Mouse (Mus musculus) lung, embryonic 14.5 days (tissue): Measurements from ENCODE around the gene Dync1i2. TPM values are rescaled to one million over a fixed set of nuclear protein-coding genes. Genes with fewer than 3 reads are reported as not detected.

ENCODE experiments used
- ATAC-seq: fragments of 200-750 bp; cut with Nextera tagmentation; 2 replicates; pipeline ENCODE4 v1.8.0; 2017; ENCODE audit warnings: mild to moderate bottlenecking, moderate TSS enrichment, moderate library complexity; ENCODE audit not compliant: insufficient read depth
- DNase-seq: peaks from one replicate; pipeline ENCODE4 v3.0.0-alpha.2; 2015
- H3K27ac ChIP-seq: fragments of 300-500 bp; sonication (generic); 2 replicates; pipeline ENCODE4 v1.5.1; 2014; ENCODE audit warnings: low read depth, mild to moderate bottlenecking, moderate library complexity
- H3K27me3 ChIP-seq: fragments of 300-500 bp; sonication (generic); 2 replicates; pipeline ENCODE4 v1.6.1; 2014; ENCODE audit warnings: low read length, control low read depth; ENCODE audit not compliant: insufficient read depth
- H3K36me3 ChIP-seq: fragments of 300-500 bp; sonication (generic); 2 replicates; pipeline ENCODE4 v1.6.1; 2014; ENCODE audit warnings: control low read depth; ENCODE audit not compliant: insufficient read depth
- H3K4me1 ChIP-seq: fragments of 300-500 bp; sonication (generic); 2 replicates; pipeline ENCODE4 v1.6.1; 2014; ENCODE audit warnings: antibody characterized with exemption, control low read depth; ENCODE audit not compliant: insufficient read depth
- H3K4me2 ChIP-seq: fragments of 300-500 bp; sonication (generic); 2 replicates; pipeline ENCODE4 v1.6.1; 2014; ENCODE audit warnings: mild to moderate bottlenecking
- H3K4me3 ChIP-seq: fragments of 300-500 bp; sonication (generic); 2 replicates; pipeline ENCODE4 v1.5.1; 2014; ENCODE audit warnings: low read depth, low read length
- H3K9ac ChIP-seq: fragments of 300-500 bp; sonication (generic); 2 replicates; pipeline ENCODE4 v1.6.1; 2014
- H3K9me3 ChIP-seq: fragments of 300-500 bp; sonication (generic); 2 replicates; pipeline ENCODE4 v1.6.1; 2016; ENCODE audit warnings: low read depth, low read length, control low read depth
- CTCF ChIP-seq: IDR thresholded peaks from 2 replicates; pipeline ENCODE4 v1.5.1; 2016; ENCODE audit warnings: antibody characterized with exemption, low read depth
- WGBS: fragments of 180-500 bp; shearing (Covaris S2); extraction: QIAGEN DNeasy Blood & Tissue Kit; methylation state at CpG from one replicate; pipeline ENCODE4 v1.1.7; 2014; 5-methylcytosine and 5-hydroxymethylcytosine counted together
- polyA plus RNA-seq: library from polyadenylated mRNA; unstranded; fragments of >200 nt; fragmentation: Nextera tagmentation; extraction: Ambion mirVana; gene quantifications from 2 replicates; pipeline ENCODE4 v1.2.1, GENCODE M21; 2014

Dync1i2 gene
- polyA plus RNA-seq, 1 experiment from 2014 or later = 110 TPM

DNA sequence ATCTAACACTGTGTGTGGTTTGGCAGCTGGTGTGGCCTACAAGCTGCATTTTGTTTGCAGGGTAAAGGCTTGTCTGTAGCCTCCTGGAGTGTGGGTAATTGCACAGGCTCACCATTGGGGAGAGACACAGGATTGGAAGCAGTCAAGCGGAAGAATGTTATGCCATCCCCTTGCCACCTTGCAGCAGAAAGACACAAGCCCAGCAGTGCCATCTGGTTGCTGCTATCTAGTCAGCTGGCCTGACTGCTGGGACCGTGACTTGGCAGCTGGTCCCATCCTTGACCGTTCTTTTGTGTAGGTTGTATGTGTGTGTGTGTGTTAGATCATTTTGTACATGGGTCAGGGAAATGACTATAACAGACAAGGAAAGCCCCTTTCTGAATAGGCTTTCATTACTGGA, 33.9 kb downstream of the Dync1i2 start:
- Histone ChIP-seq H3K9ac (no peak overlapping the region), H3K9me3 (no peaks in the 10 kb centered on the region), H3K27ac (no peak overlapping the region), H3K27me3 (no peaks in the 10 kb centered on the region), H3K4me3 (no peak overlapping the region), H3K36me3 (peaks cover 54% of the 10 kb centered on the region), H3K4me1 (no peaks in the 10 kb centered on the region), H3K4me2 (no peak overlapping the region)
- no peak for DNase-seq
- ATAC-seq = no peak
- no peak for TF ChIP-seq CTCF
- WGBS = 85% methylated on average over 3 of the region's 3 CpGs

DNA sequence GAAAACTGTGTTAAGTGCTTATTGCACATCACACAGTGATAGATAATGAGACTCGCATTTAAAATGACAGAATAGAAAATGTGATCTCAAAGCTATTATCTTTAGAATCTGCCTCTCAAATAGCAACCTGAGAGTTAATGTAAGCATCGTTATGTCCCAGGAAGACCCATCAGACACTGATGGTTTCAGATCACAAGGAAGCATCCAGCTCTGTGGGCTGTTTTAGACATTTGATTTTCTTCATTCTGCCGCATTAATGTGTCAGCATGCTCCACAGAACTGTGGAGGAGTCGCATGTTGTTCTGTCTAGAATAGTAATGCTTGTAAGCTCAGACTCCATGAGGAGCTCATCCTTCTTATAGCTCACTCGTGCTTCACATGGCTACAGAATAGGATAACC, 34.6 kb downstream of the Dync1i2 start:
- H3K36me3 ChIP-seq = peaks cover 61% of the 10 kb centered on the region
- DNase-seq (no peak), ATAC-seq (no peak)
- H3K9ac ChIP-seq = no peak overlapping the region
- H3K4me2 ChIP-seq = no peak overlapping the region
- H3K27me3 ChIP-seq = no peaks in the 10 kb centered on the region
- H3K27ac ChIP-seq = no peak overlapping the region
- 89% methylated on average over 5 of the region's 5 CpGs for whole genome bisulfite sequencing
- TF ChIP-seq CTCF = no peak
- H3K9me3 ChIP-seq = no peaks in the 10 kb centered on the region
- H3K4me3 ChIP-seq = no peak overlapping the region
- no peaks in the 10 kb centered on the region for H3K4me1 ChIP-seq

DNA sequence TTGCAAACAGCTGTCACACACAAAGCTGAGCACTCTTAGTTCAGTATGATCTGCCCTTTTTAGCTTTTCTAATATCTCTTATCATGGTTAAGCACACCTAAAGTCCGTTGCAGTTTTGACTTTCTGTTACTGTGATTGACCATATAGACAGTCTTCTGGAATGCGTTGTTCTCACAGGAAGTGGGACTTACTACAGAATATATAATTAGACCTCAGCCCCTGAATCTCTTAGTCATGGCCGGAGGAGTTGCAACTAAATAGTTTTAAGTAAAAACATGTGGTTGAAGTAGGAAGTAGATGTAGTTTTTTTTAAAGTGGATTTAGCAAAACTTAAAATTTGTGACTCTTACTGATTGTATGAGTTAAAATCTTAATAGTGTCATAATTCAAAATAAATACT, 36.6 kb downstream of the Dync1i2 start:
- no peaks in the 10 kb centered on the region for H3K27me3 ChIP-seq
- DNase-seq (no peak), ATAC-seq (no peak)
- H3K9me3 ChIP-seq = no peaks in the 10 kb centered on the region
- H3K4me3 ChIP-seq = no peak overlapping the region
- H3K27ac ChIP-seq = no peak overlapping the region
- 73% methylated on average over 3 of the region's 3 CpGs for WGBS
- H3K4me2 ChIP-seq = no peak overlapping the region
- no peak overlapping the region for H3K9ac ChIP-seq
- H3K36me3 ChIP-seq = peaks cover 68% of the 10 kb centered on the region
- no peaks in the 10 kb centered on the region for H3K4me1 ChIP-seq
- TF ChIP-seq CTCF = no peak

DNA sequence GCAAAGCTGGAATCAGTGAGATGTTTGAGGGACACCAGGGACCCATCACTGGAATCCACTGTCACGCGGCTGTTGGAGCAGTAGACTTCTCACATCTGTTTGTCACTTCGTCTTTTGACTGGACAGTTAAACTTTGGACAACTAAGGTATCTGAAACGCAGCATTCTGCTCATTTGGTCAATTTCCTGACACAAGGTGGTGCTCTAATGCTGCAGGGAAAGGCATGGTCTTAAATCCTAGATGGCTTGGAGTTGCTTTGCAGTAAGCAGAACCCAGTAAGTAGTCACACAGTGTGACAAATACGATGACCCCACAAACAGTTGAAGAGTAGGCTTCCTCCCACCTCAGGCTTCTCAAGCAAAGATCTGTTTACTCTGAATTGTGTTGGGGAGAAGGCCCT, 39.3 kb downstream of the Dync1i2 start:
- ATAC-seq = no peak
- Histone ChIP-seq H3K9me3 (no peaks in the 10 kb centered on the region), H3K27me3 (no peaks in the 10 kb centered on the region), H3K27ac (no peak overlapping the region), H3K36me3 (peaks cover 78% of the 10 kb centered on the region), H3K9ac (no peak overlapping the region), H3K4me1 (no peaks in the 10 kb centered on the region), H3K4me3 (no peak overlapping the region), H3K4me2 (no peak overlapping the region)
- peak; percentile 52 for DNase-seq
- peak; percentile 60 for TF ChIP-seq CTCF
- 76% methylated on average over 5 of the region's 5 CpGs for WGBS

- 68% methylated on average over 4 of the region's 4 CpGs for WGBS
- Histone ChIP-seq H3K4me1 (no peaks in the 10 kb centered on the region), H3K4me2 (no peak overlapping the region), H3K27me3 (no peaks in the 10 kb centered on the region), H3K9ac (no peak overlapping the region), H3K36me3 (peaks cover 89% of the 10 kb centered on the region), H3K9me3 (no peaks in the 10 kb centered on the region), H3K4me3 (no peak overlapping the region), H3K27ac (no peak overlapping the region)
- ATAC-seq (no peak), DNase-seq (no peak)
- TF ChIP-seq CTCF = no peak
These were observed 43.3 kb downstream of the Dync1i2 start for GRCm38 (mm10) chr2:71254836-71255235.

GRCm38 (mm10) chr2:71256581-71256980, 45.1 kb downstream of the Dync1i2 start:
- ATAC-seq = no peak

GRCm38 (mm10) chr2:71264585-71264984, 53.1 kb downstream of the Dync1i2 start:
- TF ChIP-seq CTCF = no peak
- H3K36me3 ChIP-seq = peaks cover 58% of the 10 kb centered on the region
- H3K4me3 ChIP-seq = no peak overlapping the region
- no peaks in the 10 kb centered on the region for H3K9me3 ChIP-seq
- no peak overlapping the region for H3K9ac ChIP-seq
- ATAC-seq = no peak
- H3K4me2 ChIP-seq = no peak overlapping the region
- no peak for DNase-seq
- H3K27ac ChIP-seq = no peak overlapping the region
- no peaks in the 10 kb centered on the region for H3K27me3 ChIP-seq
- 94% methylated on average over 20 of the region's 20 CpGs for WGBS
- H3K4me1 ChIP-seq = no peaks in the 10 kb centered on the region

More at GRCm38 (mm10) chr2:71256581-71256980, 45.1 kb downstream of the Dync1i2 start:
- no peak for DNase-seq
- Histone ChIP-seq H3K36me3 (peaks cover 86% of the 10 kb centered on the region), H3K27ac (no peak overlapping the region), H3K9me3 (no peaks in the 10 kb centered on the region), H3K4me3 (no peak overlapping the region), H3K4me1 (no peaks in the 10 kb centered on the region), H3K27me3 (no peaks in the 10 kb centered on the region), H3K4me2 (no peak overlapping the region), H3K9ac (no peak overlapping the region)
- no peak for TF ChIP-seq CTCF
- WGBS = 87% methylated on average over 7 of the region's 7 CpGs

DNA sequence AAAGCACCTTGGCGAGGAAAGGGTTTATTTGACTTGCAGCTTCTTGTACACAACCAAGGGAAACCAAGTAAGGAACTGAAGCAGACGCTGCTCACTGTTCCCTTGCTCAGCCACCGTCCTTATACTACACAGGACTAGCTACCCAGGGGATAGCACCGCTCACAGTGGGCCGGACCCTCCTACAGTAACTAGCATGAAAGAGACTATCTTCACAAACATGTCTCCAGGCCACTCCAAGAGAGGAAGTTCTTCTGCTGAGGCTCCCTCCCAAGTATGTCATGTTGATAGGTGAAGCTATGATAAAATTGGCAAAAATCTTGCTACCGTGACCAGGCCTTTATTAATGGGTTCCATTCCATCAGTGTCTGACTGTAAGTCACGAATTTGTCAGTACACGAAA, 57.2 kb downstream of the Dync1i2 start:
- ATAC-seq = no peak
- peaks cover 29% of the 10 kb centered on the region for H3K36me3 ChIP-seq
- 86% methylated on average over 8 of the region's 8 CpGs for WGBS

More for the DNA sequence above, 57.2 kb downstream of the Dync1i2 start:
- no peaks in the 10 kb centered on the region for H3K27me3 ChIP-seq
- no peak for TF ChIP-seq CTCF
- DNase-seq = no peak
- no peak overlapping the region for H3K4me3 ChIP-seq
- H3K4me2 ChIP-seq = no peak overlapping the region
- no peaks in the 10 kb centered on the region for H3K4me1 ChIP-seq
- H3K9ac ChIP-seq = no peak overlapping the region
- no peak overlapping the region for H3K27ac ChIP-seq
- H3K9me3 ChIP-seq = no peaks in the 10 kb centered on the region
